Mouse (Mus musculus): ENCODE results near the gene Htr6.

Htr6 gene

DNA sequence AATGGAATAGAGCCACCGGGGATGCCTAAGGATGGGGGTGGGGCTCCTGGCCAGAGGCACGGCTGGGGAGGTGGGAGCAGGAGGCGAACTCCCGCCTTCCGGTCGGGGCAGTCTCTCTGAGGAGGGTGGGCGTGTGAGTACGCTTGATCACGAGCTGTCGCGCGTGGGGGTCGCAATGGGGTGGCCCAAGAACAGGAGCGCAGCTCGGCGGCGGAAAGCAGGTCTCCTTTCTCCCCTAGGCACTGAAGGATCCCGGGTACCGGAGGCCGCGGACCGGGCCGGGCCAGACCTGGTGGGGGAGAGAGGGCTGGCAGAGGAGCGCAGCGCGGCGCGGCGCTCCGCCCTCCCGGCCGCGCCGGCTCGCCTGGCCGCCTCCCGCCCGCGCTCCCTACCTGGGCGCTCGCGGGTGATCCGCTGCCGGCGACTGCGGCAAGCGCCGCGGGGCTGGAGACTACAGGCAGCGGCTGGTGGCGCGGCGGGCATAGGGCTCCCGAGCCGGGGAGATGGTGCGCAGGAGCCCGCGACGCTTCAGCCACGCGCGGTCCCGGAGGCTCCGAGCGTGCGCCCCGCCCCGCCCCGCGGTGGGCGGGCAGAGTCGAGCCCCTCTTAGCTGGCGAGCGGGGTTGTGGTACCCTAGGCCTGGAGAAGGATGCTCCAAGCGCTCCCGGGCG is at the start of gene Htr6:
Gene Htr6, minus strand, starts transcription at position 530 of the 671 bp plus-strand sequence.
- DNase-seq (ENCODE audit: low read depth) = no peak

DNA sequence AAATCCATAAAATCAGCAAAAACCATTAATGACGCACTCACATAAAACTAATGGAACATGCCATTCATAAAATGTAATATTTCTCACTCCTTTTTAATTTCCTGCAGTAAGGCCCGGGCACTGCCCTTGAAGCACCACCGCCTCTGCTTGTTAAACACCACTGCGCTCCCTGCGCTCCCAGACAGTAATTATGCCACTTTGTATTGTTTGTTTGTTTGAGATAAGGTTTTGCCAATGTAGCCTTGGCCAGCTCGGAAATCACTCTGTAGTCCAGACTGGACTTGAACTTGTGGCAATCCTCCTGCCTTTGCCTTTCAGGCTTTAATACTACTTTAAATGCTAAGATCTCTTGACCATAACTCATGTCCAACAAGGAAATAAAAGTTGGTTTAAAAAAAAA is 49.6 kb upstream of the Htr6 start:
- no peak for DNase-seq (ENCODE audit: low read depth)

DNA sequence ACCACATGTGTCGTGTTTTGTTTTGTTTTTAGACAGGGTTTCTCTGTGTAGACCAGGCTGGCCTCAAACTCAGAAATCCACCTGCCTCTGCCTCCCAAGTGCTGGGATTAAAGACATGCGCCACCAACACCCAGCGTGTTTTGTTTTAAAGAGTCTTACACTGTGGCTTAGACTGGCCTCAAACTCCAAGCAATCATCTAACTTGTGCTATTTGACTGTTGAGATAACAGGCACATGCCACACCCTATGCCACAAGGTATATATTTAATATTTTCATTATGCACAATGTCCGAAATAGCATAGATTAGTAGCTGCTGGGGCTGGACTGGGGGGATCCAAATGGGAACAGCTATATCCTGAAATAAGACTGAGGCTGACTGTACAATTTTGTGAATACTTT is 47.2 kb upstream of the Htr6 start:
- DNase-seq (ENCODE audit: low read depth) = no peak

DNA sequence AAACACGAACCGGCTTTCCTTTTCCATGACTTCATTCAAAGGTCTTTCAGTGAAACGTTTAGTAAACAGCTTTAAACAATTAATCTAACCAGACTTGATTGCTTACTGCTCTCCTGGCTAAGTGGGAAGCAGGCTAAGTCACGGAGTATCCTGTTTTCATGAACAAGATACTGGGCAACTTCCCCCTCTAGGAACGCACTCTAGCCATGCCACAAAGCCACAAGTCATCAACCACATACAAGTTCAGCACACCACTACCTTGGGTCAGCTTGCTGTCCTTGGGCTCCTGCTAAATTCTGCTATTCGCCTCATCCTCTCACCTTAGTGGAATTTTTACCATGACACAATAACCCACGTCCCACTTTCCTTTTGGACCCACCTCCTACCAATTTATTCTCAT is 45.6 kb upstream of the Htr6 start:
- DNase-seq (ENCODE audit: low read depth) = no peak

DNA sequence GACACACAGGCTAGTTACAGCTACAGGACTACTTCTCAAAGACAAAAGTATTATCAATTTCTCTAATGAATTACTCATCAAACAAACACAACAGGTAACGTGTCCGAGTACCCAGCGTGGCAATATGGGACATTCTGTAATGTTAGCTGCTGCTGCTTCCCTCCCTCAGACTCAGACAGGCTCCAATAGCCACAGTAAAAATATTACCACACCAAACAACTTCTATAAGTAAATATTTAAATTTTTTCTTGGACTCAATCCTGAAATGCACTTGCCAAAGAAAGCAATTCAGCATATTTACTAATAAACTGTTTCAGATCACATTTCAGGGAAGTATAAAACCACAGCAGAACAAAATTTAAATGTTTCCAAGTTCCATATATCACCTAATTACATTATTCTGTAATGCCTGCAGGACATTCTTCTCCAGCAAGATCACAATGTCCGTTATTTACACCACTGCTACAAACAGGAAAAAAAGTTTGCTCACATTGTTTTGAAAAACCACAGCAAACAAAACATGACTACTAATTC is 45.0 kb upstream of the Htr6 start:
- DNase-seq (ENCODE audit: low read depth) = no peak

DNA sequence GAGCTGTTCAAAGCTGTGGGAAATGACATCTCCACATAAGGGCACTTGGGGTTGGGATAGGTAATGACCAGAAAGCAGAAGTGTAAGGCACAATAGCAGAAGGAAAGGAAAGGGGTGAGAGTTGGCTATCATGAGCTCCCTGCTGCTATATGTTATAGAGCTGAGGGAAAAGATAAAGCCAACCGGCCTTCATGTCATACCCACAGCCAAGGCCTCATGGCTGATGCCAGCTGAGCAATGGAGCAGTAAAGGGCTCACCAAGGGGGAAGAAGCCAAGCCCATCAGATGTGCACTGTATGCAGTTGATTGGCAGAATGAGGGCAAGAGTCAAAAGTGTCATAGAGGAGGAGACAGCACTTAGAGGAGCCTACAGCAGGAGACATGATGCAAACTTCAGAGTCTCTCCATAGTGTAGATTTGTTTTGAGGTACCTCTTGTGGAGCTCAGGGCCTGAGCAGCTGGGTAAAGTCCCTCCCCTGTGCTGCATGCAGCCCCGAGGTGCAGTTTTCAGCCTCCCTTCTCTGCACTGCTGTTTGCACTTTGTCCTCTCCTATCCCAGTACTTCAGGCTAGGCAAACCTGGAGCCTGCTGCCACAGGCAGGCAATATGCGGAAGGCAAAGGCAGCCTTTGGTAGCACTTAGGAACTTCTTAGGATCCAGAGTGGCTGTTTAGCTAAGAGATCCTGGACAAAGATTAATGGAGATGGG is 41.1 kb upstream of the Htr6 start:
- no peak for DNase-seq (ENCODE audit: low read depth)

DNA sequence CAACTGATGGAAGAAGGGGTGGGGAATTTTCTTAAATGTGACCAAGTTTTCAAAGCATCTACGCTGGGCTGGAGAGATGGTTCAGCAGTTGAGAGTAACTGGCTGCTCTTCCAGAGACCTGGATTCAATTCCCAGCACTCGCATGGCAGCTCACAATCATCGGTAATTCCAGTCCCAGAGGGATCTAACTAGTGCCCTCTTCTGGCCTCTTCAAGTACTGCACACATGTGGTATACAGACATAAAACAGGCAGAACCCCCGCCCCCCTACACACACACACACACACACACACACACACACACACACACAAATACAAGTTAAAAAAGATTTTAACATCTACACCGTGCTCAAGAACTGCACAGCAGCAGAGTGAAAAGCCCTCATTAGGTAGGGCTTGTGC is 40.4 kb upstream of the Htr6 start:
- DNase-seq (ENCODE audit: low read depth) = no peak

DNA sequence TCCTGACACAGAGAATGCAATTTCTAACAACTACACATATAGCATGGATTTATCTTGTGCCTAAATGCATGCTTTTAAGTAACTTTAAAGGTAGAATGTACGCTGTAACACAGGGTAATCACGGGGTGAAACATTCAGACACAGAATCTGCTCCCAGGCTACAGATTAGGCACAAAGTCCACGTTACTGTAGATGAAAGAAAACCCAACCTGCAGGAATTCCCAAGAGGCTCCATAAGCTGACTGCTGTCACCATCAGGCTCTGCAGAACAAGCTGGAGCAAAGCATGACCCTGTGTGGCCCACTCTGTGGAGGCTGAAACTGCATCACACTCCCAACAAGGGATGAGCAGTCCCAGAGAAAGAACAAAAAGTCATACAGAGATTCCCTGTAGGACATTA is 37.1 kb upstream of the Htr6 start:
- DNase-seq (ENCODE audit: low read depth) = no peak

DNA sequence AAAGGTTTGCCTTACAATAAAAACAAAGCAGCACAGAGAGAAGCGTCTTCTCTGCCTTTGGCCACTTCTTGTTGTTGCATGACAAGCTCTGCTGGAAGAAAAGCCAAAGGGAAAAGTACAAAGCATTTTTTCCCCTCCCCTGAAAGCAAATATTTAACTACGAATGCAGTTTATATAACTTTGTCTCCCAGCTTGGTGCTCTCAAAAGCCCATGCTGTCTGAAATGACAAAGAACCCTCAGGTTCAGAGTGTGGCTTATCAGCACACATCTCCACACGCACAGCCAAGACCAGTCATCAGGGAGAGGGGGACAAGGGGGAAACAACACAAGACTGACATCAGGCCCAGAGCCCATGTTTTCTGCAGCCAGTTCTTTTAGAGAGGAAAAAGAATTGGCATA is 36.1 kb upstream of the Htr6 start:
- DNase-seq (ENCODE audit: low read depth) = no peak

DNA sequence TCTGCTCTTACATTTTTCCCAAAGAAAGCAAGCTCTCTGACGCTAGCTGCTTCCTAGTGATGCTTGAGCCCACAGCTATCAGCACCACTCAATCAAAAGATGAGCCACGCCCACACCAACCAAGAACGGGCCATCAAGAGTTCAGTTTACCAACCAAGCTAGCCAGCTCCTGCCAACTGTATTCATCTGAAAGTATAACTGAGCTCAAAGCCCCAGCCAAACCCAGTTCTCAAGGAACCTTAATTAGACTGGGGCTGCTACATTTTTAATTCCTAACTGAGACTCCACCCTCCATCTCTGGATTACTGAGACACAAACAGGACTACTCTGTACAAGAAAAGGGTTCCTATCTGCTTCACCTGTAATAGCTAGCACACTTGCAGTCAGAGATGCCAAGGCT is 35.5 kb upstream of the Htr6 start:
- DNase-seq (ENCODE audit: low read depth) = no peak

DNA sequence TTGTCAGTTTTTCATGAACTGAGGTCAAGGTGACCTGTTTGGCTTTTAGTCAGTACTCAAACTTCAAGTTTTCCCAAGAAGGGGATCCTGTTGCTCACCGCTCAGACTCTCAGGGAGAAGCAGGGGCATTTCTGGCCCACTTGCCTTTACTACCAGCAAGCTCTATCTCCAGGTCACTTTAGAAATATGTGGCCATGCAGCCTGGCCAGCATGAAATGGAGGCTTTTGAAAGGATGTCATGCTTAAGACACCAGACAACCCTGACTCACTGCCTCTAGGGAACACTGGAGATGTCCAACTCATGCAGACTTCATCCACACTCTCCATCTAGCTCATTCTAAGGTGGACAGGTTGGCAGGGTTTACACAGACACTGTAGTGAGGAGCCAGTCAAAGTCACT is 30.1 kb upstream of the Htr6 start:
- DNase-seq (ENCODE audit: low read depth) = no peak

DNA sequence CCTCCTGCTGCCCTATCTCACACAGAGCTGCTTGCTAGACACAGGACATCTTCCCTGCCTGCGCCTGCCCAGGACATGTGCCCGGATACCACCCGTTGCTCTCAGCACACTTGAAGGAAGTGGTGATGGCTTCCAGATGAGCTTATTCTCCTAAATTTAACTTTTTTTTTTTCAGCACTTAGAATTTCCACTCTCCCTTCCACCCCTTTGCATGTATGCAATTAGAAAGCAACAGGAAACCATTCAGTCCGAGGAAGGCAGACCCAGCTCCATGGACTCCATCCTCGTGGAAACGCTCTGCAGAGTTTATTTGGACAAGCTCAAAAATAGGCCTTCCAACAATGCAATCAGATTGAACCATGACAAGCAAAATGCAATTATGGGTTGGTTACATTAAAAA is 26.2 kb upstream of the Htr6 start:
- DNase-seq (ENCODE audit: low read depth) = no peak

DNA sequence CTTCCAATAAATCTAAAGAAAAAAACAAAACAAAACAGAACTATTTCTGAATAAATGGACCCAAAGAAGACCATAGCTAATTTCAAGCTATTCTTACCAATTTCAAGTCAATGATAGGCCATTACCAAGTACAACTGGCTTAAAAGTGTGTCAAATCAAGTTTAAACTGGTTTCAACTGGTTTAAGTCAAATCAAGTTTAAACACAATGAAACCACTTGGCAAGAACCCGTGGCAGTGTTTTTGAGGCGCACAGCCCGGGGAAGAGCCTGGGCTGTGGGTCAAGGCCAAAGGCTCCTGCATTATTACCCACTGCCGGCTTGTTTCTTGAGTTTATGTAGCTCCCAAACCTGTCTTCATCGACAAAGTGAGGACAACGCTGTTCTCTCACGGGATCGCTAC is 25.0 kb upstream of the Htr6 start:
- DNase-seq (ENCODE audit: low read depth) = no peak

DNA sequence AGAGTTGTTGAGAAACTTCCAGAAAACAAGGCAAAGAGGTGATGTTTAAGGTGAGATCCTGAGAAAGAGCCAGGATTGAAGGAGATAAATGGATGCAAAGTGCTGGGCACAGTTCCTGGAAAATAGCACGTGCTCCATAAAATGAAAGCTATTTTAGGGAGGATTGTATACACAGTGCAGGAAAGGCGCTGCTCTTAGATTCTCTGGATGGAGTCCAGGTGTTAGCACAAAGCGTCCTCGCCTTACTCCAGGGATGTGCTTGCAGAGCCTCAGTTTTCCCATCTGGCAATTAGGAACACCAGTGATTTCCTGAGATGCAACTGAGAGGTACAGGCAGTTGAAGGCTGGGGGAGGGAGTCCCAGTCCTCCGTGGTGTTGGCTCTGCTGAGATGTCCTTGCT is 20.8 kb upstream of the Htr6 start:
- DNase-seq (ENCODE audit: low read depth) = no peak

DNA sequence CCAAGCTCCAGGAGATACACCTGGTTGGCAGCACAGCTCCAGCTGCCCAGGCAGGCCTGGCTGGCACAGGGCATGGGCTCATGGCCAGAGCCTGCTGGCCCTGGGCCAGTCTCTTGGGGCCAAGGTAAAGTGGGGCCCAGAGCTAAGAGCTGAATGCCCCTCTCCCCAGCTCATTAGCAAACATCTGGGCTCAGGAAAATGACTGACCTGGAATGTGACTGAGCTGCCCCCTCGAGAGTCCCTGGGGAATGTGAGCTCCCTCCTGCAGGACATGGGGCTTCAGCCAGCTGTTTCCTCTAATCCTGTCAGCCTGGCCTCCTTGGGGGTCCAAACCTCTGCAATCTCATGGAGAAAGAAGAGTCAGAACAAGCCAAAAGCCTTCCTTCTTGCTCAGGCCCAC is 20.0 kb upstream of the Htr6 start:
- no peak for DNase-seq (ENCODE audit: low read depth)

DNA sequence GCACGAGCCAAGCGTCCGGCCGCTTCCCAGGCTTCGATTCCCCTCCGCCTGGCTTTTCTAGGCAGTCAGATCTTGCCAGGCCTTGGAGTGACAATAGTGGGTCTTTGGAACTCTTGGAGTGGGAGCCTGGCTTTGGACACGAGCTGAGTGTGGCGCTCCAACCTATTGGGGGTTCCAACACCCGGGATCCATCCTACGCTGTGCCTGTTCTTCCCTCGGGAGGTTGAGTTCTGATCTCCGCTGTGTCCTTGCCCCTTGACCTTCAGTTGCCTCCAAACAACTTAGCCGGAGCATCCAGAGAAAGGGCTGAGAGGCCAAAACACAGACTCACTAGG is 17.8 kb upstream of the Htr6 start:
- DNase-seq (ENCODE audit: low read depth) = no peak

DNA sequence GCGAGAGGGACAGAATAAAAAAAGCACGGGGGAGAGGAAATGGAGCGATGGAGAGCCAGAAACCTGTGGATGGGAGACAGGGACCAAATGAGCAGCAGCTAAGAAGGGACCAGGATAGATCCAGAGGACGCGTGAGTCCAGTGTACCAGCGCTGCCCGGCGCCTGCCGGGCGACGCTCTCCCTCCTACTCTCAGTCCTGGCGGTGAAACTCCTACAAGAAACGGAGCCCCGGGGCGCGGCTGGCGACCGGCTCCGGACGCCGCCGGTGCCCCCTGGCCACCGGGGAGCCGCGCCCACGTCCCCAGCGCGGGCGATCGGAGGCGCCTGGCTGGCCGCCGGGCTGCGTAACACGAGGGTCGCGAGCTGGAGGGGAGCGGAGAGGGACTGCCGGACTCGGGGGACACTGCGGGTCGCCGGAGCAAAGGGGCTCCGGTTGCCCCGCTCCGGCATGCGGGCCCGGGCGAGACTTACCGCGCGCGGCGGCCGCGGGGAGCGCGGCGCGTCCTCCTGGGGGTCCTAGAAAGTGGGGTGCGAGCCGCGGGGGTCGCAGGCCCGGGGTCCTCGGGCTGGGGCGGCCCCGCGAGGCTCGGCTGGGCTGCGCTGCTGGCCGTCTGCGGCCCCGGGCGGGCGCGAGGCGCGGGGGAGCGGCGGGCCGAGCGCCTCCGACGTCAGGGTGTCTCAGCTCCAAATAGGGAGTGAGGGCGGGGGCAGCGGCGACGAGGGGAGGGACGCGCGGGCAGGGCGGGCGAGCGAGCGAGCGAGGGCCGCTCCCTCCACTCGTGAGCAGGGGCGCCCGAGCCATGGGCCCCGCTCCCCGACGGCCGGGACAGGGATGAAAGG is 17.2 kb upstream of the Htr6 start, which contains the start of gene Nbl1:
Gene Nbl1, minus strand, starts transcription at position 638 of the 840 bp plus-strand sequence.
- no peak for DNase-seq (ENCODE audit: low read depth)

DNA sequence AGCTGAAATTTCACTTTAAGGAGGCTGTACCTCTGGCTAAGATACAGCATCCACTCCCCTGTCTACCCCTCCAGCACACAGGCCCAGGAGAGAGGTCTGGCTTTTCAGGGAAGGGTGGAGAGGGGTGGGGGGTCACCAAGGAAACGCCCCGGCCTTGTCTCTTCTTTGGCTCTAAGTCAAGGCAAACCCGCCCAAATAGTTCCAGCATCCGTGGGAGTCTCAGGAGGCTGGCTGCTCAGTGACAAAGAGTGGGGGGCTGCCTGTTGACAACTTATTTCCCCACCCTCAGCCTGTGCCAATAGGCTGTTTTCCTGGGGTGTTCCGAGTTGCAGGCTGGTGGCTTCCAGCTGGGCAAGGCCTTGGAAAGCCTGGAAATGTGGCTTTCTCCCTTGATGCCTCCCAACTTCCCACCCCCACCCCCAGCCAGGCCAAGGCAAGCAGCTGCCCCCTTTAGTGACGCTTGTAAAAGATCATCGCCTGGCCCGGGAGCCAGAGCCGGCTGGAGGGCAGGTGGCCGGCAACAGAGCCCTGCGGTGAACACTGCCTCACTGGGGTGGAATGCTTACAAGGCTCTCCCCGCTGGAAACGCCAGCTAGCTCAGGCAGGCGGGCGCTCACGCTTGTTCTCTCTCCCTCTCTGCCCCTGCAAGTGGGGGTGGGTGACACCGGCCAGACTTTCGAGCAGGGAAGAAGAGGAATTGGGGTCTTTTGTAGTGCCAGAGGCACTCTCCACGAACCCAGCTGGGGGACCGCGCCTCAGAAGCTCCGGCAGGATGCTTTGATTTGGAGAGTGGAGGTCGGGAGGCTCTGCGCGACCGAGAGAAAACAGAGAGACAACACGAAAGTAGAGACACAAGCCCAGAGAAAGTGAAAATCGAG is 16.3 kb upstream of the Htr6 start:
- DNase-seq (ENCODE audit: low read depth) = no peak

DNA sequence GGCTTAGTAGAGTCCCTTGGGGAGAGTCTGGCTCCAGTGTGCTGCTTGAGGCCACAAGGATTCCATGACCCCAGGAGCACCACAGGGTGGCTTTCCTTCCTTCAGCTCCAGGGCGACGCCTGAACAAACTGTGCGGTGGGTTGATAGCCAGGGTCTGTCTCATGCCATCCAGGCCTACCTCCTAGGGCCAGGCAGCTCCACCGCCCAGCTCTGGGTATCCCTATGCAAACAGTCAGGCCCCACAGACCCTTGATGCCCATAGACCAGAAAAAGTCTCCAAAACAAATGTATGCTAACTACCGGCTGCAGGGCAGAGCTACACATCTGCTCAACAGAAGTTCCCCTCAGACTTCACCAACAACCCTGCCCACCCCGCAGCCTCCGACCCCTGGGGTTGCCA is 15.7 kb upstream of the Htr6 start:
- no peak for DNase-seq (ENCODE audit: low read depth)

DNA sequence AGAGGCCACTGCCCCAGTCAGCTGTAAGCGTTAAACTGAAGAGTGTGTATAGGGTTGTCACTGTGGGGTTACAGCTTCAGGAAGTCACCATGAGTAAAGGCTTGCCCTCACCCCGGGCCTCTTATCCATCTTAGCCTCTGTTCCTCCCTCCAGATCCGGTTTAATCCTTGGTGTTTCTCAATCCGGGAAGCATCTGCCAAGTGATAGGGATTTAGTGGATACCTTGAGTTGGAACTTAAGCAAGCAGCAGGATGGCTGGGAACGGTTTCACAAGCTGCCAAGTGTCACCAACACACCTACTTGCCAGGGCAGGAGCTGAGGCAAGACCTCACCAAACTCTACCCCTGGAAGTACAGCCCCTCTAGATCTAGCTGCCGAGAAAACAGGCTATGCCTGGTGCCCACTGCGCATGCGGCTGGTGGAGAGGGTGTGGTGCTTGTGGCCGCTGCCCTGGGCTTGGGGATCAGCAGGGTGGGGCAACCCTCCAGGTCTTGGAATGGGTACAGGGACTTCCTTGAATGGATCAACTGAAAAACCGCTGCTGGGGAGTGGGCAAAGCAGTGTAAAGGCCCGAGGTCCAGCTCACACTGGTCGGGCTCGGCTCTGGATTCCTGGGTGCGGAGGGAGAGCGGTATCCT is 15.1 kb upstream of the Htr6 start:
- DNase-seq (ENCODE audit: low read depth) = no peak

DNA sequence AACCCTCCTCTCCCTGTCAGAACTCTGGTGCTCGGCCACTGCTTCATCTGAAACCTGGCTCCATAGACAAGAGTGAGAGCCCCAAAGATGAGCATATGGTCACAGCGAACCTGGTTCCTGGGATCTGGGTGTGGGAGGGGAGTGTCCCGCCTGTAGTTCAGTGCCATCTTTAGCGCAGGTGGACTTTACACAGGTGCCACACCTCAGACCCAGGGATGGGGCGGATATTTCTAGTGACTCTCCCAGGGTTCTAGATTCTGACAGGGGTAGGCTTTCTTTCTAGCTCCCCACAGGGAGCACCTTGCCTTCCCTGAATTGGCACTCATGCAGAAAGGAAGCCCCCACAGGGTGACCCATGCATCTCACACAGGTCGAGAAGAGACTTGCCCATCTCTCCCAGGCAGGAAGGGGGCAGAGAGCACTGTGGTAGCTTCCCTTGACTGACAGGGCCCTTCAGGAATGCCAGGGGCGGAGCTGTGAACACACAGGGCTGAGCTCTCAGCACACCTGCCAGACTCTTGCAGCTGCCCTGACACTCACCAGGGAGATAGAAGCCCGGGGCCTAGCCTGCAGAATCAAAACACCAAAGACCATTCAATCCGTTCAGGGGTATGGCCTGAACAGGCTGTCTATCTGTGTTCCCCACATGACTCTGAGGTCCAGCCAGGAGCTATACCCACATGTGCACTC is 13.8 kb upstream of the Htr6 start:
- DNase-seq (ENCODE audit: low read depth) = no peak

All from c-Kit-positive CD71-negative TER-119-negative erythroid progenitor cells, embryonic 14.5 days (primary cell).